Mouse (Mus musculus) heart, embryonic 13.5 days (tissue): Measurements from ENCODE around the gene Tnpo3. TPM values are rescaled to one million over a fixed set of nuclear protein-coding genes. Genes with fewer than 3 reads are reported as not detected.

Experiments
- ATAC-seq: fragments of 200-750 bp; cut with Nextera tagmentation; 2 replicates; pipeline ENCODE4 v1.8.0; 2017; ENCODE audit warnings: moderate TSS enrichment; ENCODE audit not compliant: insufficient number of reproducible peaks, low FRiP score, low TSS enrichment; ENCODE audit errors: extremely low read depth
- H3K27ac ChIP-seq: fragments of 300-500 bp; sonication (generic); replicated peaks from 2 replicates; pipeline ENCODE4 v1.5.1; 2015; ENCODE audit warnings: moderate library complexity, mild to moderate bottlenecking, inconsistent platforms
- H3K27me3 ChIP-seq: fragments of 300-500 bp; sonication (generic); replicated peaks from 2 replicates; pipeline ENCODE4 v1.6.1; 2015; ENCODE audit warnings: mild to moderate bottlenecking, inconsistent platforms
- H3K36me3 ChIP-seq: fragments of 300-500 bp; sonication (generic); 2 replicates; pipeline ENCODE4 v1.6.1; 2015; ENCODE audit warnings: mild to moderate bottlenecking, inconsistent platforms
- H3K4me1 ChIP-seq: fragments of 300-500 bp; sonication (generic); 2 replicates; pipeline ENCODE4 v1.6.1; 2015; ENCODE audit warnings: inconsistent platforms
- H3K4me2 ChIP-seq: fragments of 300-500 bp; sonication (generic); 2 replicates; pipeline ENCODE4 v1.6.1; 2015; ENCODE audit warnings: inconsistent platforms, mild to moderate bottlenecking, moderate library complexity
- H3K4me3 ChIP-seq: fragments of 300-500 bp; sonication (generic); 2 replicates; pipeline ENCODE4 v1.5.1; 2015; ENCODE audit warnings: moderate library complexity, mild to moderate bottlenecking, inconsistent platforms
- H3K9ac ChIP-seq: fragments of 300-500 bp; sonication (generic); 2 replicates; pipeline ENCODE4 v1.6.1; 2015; ENCODE audit warnings: inconsistent platforms, mild to moderate bottlenecking, moderate library complexity
- H3K9me3 ChIP-seq: fragments of 300-500 bp; sonication (generic); 2 replicates; pipeline ENCODE4 v1.6.1; 2016; ENCODE audit warnings: inconsistent platforms
- WGBS: fragments of 180-500 bp; shearing (Covaris S2); methylation state at CpG from one replicate; pipeline ENCODE4 v1.1.7; 2015; ENCODE audit warnings: mixed read lengths; 5-methylcytosine and 5-hydroxymethylcytosine counted together
- polyA plus RNA-seq: library from polyadenylated mRNA; unstranded; fragments of >200 nt; fragmentation: Nextera tagmentation; extraction: Ambion mirVana; gene quantifications from 2 replicates; pipeline ENCODE4 v1.2.1, GENCODE M21; 2015

The Tnpo3 gene
- polyA plus RNA-seq, 1 experiment from 2014 or later, result 57.6 TPM

GRCm38 (mm10) chr6:29506834-29507233 is 102.9 kb downstream of the Tnpo3 start:
- Histone ChIP-seq H3K4me3 (peak overlapping the region; percentile 71), H3K4me1 (peaks cover 24% of the 10 kb centered on the region), H3K27ac (no peak overlapping the region), H3K9ac (peak overlapping the region; percentile 79), H3K36me3 (0 out of 2 replicates have a peak, but pooled peaks cover 4% of the 10 kb centered on the region), H3K27me3 (peaks cover 11% of the 10 kb centered on the region), H3K4me2 (peak overlapping the region; percentile 86), H3K9me3 (no peaks in the 10 kb centered on the region)
- ATAC-seq, result no peak
- WGBS, result 24% methylated on average over 8 of the region's 8 CpGs

- WGBS, result 81% methylated on average over 5 of the region's 5 CpGs
- Histone ChIP-seq H3K27ac (no peak overlapping the region), H3K36me3 (0 out of 2 replicates have a peak, but pooled peaks cover 4% of the 10 kb centered on the region), H3K4me2 (no peak overlapping the region), H3K4me3 (no peak overlapping the region), H3K9me3 (no peaks in the 10 kb centered on the region), H3K4me1 (peaks cover 24% of the 10 kb centered on the region), H3K9ac (no peak overlapping the region), H3K27me3 (peaks cover 11% of the 10 kb centered on the region)
- no peak for ATAC-seq
These were observed 104.2 kb downstream of the Tnpo3 start for GRCm38 (mm10) chr6:29505493-29505892.

- Histone ChIP-seq H3K27ac (no peak overlapping the region), H3K9ac (no peak overlapping the region), H3K4me3 (no peak overlapping the region), H3K36me3 (peaks cover 8% of the 10 kb centered on the region; the same call in 1 of the 2 replicates), H3K9me3 (no peaks in the 10 kb centered on the region), H3K4me2 (no peak overlapping the region), H3K4me1 (peaks cover 7% of the 10 kb centered on the region), H3K27me3 (peaks cover 29% of the 10 kb centered on the region)
- no peak for ATAC-seq
- WGBS, result 77% methylated on average over 1 of the region's 1 CpGs
These were observed 108.1 kb downstream of the Tnpo3 start for GRCm38 (mm10) chr6:29501599-29501998.

- ATAC-seq, result no peak
- Histone ChIP-seq H3K27me3 (peaks cover 30% of the 10 kb centered on the region), H3K9ac (no peak overlapping the region), H3K4me2 (no peak overlapping the region), H3K9me3 (no peaks in the 10 kb centered on the region), H3K4me3 (no peak overlapping the region), H3K4me1 (peaks cover 5% of the 10 kb centered on the region), H3K36me3 (peaks cover 9% of the 10 kb centered on the region), H3K27ac (no peak overlapping the region)
- 83% methylated on average over 6 of the region's 6 CpGs for WGBS
These were observed 108.9 kb downstream of the Tnpo3 start for GRCm38 (mm10) chr6:29500810-29501209.

- Histone ChIP-seq H3K9ac (no peak overlapping the region), H3K9me3 (no peaks in the 10 kb centered on the region), H3K4me3 (no peak overlapping the region), H3K4me2 (no peak overlapping the region), H3K36me3 (peaks cover 8% of the 10 kb centered on the region), H3K27ac (no peak overlapping the region), H3K27me3 (peaks cover 36% of the 10 kb centered on the region), H3K4me1 (peaks cover 7% of the 10 kb centered on the region; the same call in 1 of the 2 replicates)
- no peak for ATAC-seq
- 70% methylated on average over 7 of the region's 7 CpGs for WGBS
These were observed 109.5 kb downstream of the Tnpo3 start for GRCm38 (mm10) chr6:29500177-29500576.

- H3K4me2 ChIP-seq, result no peak overlapping the region
- no peaks in the 10 kb centered on the region for H3K9me3 ChIP-seq
- ATAC-seq, result no peak
- H3K9ac ChIP-seq, result no peak overlapping the region
- WGBS, result 47% methylated on average over 2 of the region's 2 CpGs
- no peak overlapping the region for H3K27ac ChIP-seq
- peaks cover 5% of the 10 kb centered on the region for H3K36me3 ChIP-seq
- peaks cover 7% of the 10 kb centered on the region; the same call in 1 of the 2 replicates for H3K4me1 ChIP-seq
- peaks cover 37% of the 10 kb centered on the region for H3K27me3 ChIP-seq
- H3K4me3 ChIP-seq, result no peak overlapping the region
These were observed 111.9 kb downstream of the Tnpo3 start for GRCm38 (mm10) chr6:29497791-29498190.

- Histone ChIP-seq H3K9me3 (no peaks in the 10 kb centered on the region), H3K4me3 (no peak overlapping the region), H3K36me3 (peaks cover 5% of the 10 kb centered on the region), H3K9ac (0 out of 2 replicates have a peak overlapping the region, but pooled peaks have one; percentile 10), H3K4me1 (peaks cover 7% of the 10 kb centered on the region; the same call in 1 of the 2 replicates), H3K27me3 (peaks cover 41% of the 10 kb centered on the region), H3K4me2 (peak overlapping the region; percentile 36), H3K27ac (no peak overlapping the region)
- ATAC-seq, result no peak
- 26% methylated on average over 25 of the region's 25 CpGs for WGBS
These were observed 113.4 kb downstream of the Tnpo3 start for GRCm38 (mm10) chr6:29496270-29496669.

- ATAC-seq, result no peak
- 65% methylated on average over 4 of the region's 4 CpGs for WGBS
- Histone ChIP-seq H3K27ac (no peak overlapping the region), H3K4me3 (no peak overlapping the region), H3K4me1 (peaks cover 7% of the 10 kb centered on the region; the same call in 1 of the 2 replicates), H3K4me2 (no peak overlapping the region), H3K36me3 (peaks cover 5% of the 10 kb centered on the region), H3K27me3 (peaks cover 41% of the 10 kb centered on the region), H3K9ac (no peak overlapping the region), H3K9me3 (no peaks in the 10 kb centered on the region)
These were observed 115.6 kb downstream of the Tnpo3 start for GRCm38 (mm10) chr6:29494101-29494500.

Other genes starting within 250 kb of the Tnpo3 start
- 0.51 and 0.55 TPM in 2 replicates for gene Opn1sw, start 221.4 kb downstream of the Tnpo3 start, polyA plus RNA-seq
- gene Ccdc136, start 213.6 kb downstream of the Tnpo3 start, polyA plus RNA-seq, result 24.0 and 27.6 TPM in 2 replicates
- gene Flnc, start 176.6 kb downstream of the Tnpo3 start, polyA plus RNA-seq, result 40.6 and 42.5 TPM in 2 replicates
- 199 and 231 TPM in 2 replicates for gene Atp6v1f, start 142.2 kb downstream of the Tnpo3 start, polyA plus RNA-seq
- not detected in 2 replicates for gene Atp6v1fnb, start 138.4 kb downstream of the Tnpo3 start, polyA plus RNA-seq
- gene Kcp, start 101.9 kb downstream of the Tnpo3 start, polyA plus RNA-seq, result 11.9 and 13.0 TPM in 2 replicates
- 7.4 and 7.9 TPM in 2 replicates for gene Irf5, start 83.3 kb downstream of the Tnpo3 start, polyA plus RNA-seq
- 5.8 and 9.4 TPM in 2 replicates for gene Tspan33, start 84.3 kb upstream of the Tnpo3 start, polyA plus RNA-seq
- gene Smo, start 125.6 kb upstream of the Tnpo3 start, polyA plus RNA-seq, result 16.4 and 17.4 TPM in 2 replicates
- 7.0 TPM in 2 replicates for gene Ahcyl2, start 158.1 kb upstream of the Tnpo3 start, polyA plus RNA-seq